Mouse (Mus musculus) gastrocnemius, postnatal 36 days (tissue): Measurements from ENCODE around the gene Ptger1. TPM values are rescaled to one million over a fixed set of nuclear protein-coding genes. Genes with fewer than 3 reads are reported as not detected.

Experiments used
- DNase-seq, 2 experiments: peaks; one replicate each; pipeline ENCODE4 v3.0.0; 2022
- intact Hi-C: fragments of 180-260 bp; cut with DNase I; formaldehyde crosslinking; loops from one replicate; pipeline ENCODE4 v1.15.1; 2025
- total RNA-seq, 2 experiments: library from RNA; stranded (reverse); gene quantifications; 2 replicates each; pipeline ENCODE4 v1.2.3; 2021

Ptger1 gene
- total RNA-seq, 2 experiments from 2014 or later, result 0.10 to 0.12 TPM

- intact Hi-C loops, result loop anchor here (2.0 kb wide), 1 partner anchor 19 kb away; no protein-coding TSS in a partner anchor
- no peak for DNase-seq
Measured at GRCm38 (mm10) chr8:83693609-83694236, 27.2 kb downstream of the Ptger1 start.

GRCm38 (mm10) chr8:83694369-83695160 lies 28.1 kb downstream of the Ptger1 start:
- intact Hi-C loops, result loop anchor here (2.0 kb wide), 1 partner anchor 20 kb away; no protein-coding TSS in a partner anchor

DNA sequence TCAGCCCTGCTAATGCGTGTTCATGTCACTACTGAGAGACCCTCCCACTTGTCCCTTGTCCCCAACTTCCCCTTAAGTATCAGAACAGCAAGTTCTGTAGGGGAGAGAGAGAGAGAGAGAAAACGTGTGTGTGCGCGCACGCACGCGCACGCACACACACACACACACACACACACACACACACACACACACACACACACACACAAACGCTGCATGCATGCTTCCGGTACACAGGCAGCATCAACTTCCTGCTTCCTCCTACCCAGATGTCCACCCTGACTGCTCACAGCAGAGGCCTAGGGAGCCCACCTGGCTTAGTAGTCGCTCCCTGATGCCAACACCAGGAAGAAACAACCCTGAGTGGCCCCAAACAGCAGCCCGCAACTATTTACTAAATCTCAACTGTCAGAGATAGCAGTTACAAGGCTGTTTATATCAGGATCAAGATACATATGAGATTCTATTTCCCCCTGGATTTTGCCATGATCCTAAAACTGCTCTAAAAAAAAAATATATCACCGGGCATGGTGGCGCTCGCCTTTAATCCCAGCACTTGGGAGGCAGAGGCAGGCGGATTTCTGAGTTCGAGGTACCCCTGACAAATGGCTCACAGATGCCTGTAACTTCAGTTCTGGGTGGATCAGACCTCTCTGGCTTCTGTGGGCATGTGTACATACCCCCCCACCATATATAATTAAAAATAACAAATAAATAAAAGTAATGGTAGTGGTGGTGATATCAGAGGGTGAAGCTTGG lies 29.1 kb downstream of the Ptger1 start:
- intact Hi-C loops, result loop anchor here (2.0 kb wide), 1 partner anchor 21 kb away; no protein-coding TSS in a partner anchor
- DNase-seq, result no peak

More at GRCm38 (mm10) chr8:83694369-83695160, 28.1 kb downstream of the Ptger1 start:
- no peak for DNase-seq

DNA sequence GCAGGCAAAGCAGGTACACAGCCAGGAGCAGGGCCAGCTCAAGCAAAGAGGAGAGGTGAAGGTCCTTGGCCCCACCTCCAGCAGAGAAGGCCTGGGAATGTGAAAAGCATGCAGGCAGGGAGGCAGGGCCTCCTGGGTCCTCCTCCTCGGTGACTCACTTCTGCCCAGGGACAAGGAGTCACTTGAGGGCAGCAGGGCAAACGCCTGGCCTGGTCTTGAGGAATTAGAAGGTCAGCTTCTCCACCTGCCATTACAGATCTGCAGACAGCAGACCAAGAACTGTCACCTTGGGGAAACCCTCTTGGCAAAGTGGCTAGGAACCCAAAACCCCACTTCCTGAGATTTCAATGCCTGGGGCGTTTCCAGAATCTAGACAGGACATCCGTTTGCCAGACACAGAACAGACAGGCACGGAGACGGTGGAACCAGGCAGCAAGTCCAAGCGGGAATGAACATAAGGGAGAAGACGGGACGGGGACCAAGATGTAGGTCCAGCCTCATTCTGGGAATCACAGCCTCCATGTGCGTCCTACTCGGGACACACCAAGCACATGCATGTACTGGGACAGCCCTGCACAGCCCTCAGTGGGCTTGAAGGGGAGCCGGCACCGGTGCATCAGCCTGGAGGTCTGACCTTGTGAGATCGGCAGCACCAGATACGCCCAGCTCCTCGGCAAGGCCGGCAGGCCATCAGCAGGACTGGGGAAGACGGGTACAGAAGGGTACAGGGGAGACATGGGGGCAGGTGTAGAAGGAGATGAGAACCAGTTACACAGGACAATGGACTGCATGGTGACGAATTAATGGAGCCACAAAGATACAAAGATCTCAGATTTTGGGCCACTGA lies 31.1 kb downstream of the Ptger1 start:
- intact Hi-C loops, result no loop called here
- peak; percentile 42 to 49 for DNase-seq

GRCm38 (mm10) chr8:83698291-83698660 lies 31.8 kb downstream of the Ptger1 start:
- no peak for DNase-seq
- intact Hi-C loops, result no loop called here

GRCm38 (mm10) chr8:83698661-83699453 lies 32.4 kb downstream of the Ptger1 start, which contains the start of gene Pkn1:
Pkn1 (minus strand) TSS chr8:83699179.
- intact Hi-C loops, result no loop called here
- peak; percentile 67 to 71 for DNase-seq

DNA sequence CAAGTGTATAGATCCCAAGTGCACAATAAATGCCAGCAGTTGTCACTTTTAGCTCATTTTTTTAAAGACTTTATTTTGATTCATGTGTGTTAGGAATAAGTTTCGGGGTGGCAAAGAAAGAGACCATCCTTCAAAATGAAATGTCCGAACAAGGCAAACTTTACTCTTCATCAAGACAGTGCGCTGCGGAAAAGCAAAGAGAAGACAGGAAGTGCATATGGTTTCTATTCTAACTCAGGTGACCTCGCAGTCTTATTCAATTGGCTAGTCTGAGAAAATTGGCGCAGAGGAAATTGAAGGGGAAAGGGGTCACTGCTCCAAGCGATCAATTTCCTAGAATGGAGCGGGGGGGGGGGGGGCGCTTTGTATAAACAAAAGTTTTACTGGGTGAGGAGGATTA lies 33.1 kb downstream of the Ptger1 start:
- intact Hi-C loops, result no loop called here
- DNase-seq, result no peak

GRCm38 (mm10) chr8:83700423-83701085 lies 34.1 kb downstream of the Ptger1 start:
- intact Hi-C loops, result no loop called here
- no peak for DNase-seq

GRCm38 (mm10) chr8:83703426-83703825 lies 36.9 kb downstream of the Ptger1 start:
- no peak for DNase-seq
- intact Hi-C loops, result no loop called here

- DNase-seq, result no peak
- intact Hi-C loops, result no loop called here
Measured at GRCm38 (mm10) chr8:83706411-83706810, 39.9 kb downstream of the Ptger1 start.

- no peak for DNase-seq
- intact Hi-C loops, result no loop called here
Measured at GRCm38 (mm10) chr8:83707554-83707953, 41.1 kb downstream of the Ptger1 start.

DNA sequence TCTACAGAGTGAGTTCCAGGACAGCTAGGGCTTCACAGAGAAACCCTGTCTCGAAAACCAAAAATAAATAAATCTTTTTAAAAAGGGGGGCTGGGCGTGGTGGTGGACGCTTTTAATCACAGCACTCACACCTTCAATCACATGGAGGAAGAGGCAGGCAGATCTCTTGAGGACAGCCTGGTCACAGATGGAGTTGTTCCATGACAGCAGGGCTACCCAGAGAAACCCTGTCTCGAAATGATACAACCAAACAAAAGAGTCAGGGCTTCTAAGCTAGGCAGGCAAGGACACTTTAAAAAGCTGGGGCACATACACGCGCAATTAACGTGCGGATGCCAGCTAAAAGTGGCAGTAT lies 48.2 kb downstream of the Ptger1 start:
- intact Hi-C loops, result no loop called here

DNA sequence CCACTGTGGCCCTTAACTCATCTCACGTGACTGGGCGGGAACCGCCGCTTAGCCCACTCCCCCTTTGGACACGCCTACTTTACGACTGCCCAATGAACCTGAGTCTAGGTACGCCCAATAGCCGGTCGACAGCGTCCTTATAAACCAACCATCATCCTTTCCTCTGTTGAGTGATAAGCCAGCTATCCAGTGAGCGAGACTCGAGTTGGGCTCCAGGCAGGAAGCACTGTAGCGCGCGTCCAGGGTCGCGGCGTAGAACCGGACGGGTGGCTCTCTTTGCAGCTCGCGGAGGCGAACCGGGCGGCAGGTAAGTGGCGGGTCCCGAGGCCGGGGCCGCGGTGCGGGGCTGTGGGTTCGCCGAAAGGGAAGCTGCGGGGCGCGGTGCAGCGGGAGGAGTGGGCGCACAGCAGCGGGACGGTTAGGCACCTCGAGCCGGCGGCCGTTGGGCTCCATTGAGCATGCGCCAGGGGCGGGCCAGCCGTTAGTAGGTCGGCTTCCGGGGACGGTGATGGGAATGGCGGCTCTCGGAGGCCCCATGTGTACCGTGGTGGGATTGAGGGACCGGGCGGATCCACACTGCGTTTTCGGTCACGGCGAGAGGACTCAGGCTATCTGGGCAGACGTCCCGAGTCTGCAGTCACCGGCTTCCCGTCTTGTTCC lies 48.7 kb downstream of the Ptger1 start, which contains the start of gene Ddx39:
TSS of gene Ddx39 (plus strand) at position 147 of the 660 bp plus-strand sequence.
- intact Hi-C loops, result no loop called here
- DNase-seq, result peak; percentile 91 to 97

More for the DNA sequence above, 48.2 kb downstream of the Ptger1 start:
- DNase-seq, result no peak

DNA sequence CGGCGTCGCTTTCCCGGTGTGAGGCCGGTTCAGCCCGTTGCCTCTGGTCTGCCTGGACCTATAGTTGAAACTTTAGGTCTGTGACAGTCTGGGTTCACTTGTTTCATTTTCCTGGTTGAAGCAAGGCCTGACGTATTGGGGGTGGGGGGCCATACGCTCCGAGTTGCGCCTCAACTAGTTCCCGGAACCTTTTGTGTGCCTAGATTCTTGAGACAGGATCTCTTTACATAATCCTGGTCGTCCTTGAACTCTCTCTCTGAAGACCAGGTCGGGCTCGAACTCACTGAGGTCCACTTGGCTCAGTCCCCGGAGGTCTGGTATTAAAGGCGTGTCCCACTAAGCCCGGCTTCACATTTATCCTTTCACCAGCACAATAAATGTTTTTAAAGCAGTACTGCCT lies 49.3 kb downstream of the Ptger1 start:
- intact Hi-C loops, result no loop called here
- DNase-seq, result no peak

- intact Hi-C loops, result no loop called here
- no peak for DNase-seq
Measured at GRCm38 (mm10) chr8:83716563-83716962, 50.1 kb downstream of the Ptger1 start.

- intact Hi-C loops, result no loop called here
Measured at GRCm38 (mm10) chr8:83719048-83719447, 52.6 kb downstream of the Ptger1 start.

GRCm38 (mm10) chr8:83719693-83720092 lies 53.2 kb downstream of the Ptger1 start:
- no peak for DNase-seq

More at GRCm38 (mm10) chr8:83719048-83719447, 52.6 kb downstream of the Ptger1 start:
- no peak for DNase-seq

GRCm38 (mm10) chr8:83721405-83722025 lies 55.0 kb downstream of the Ptger1 start:
- intact Hi-C loops, result no loop called here
- peak; percentile 44 to 62 for DNase-seq

More at GRCm38 (mm10) chr8:83719693-83720092, 53.2 kb downstream of the Ptger1 start:
- intact Hi-C loops, result no loop called here
